Mouse (Mus musculus) hindbrain, embryonic 15.5 days (tissue): ENCODE measurements around the gene Trf. TPM values are rescaled to one million over a fixed set of nuclear protein-coding genes. Genes with fewer than 3 reads are reported as not detected.
A peak's percentile ranks its signal among the peaks of the same experiment; 100 is the strongest.
"Not testable (repeated sequence)": the region's sequence is repeated elsewhere in the genome, so short reads cannot be mapped to it uniquely, and the experiment has no call there.

Experiments used
- ATAC-seq: fragments of 200-750 bp; cut with Nextera tagmentation; 2 replicates; pipeline ENCODE4 v1.8.0; 2017; ENCODE audit warnings: low read depth, moderate number of reproducible peaks, moderate TSS enrichment; ENCODE audit not compliant: low FRiP score
- H3K27ac ChIP-seq: fragments of 300-500 bp; sonication (generic); replicated peaks from 2 replicates; pipeline ENCODE4 v1.5.1; 2015; ENCODE audit warnings: mild to moderate bottlenecking, inconsistent platforms
- H3K27me3 ChIP-seq: fragments of 300-500 bp; sonication (generic); 2 replicates; pipeline ENCODE4 v1.6.1; 2015; ENCODE audit warnings: control low read depth, inconsistent platforms
- H3K36me3 ChIP-seq: fragments of 300-500 bp; sonication (generic); 2 replicates; pipeline ENCODE4 v1.6.1; 2015; ENCODE audit warnings: control low read depth, inconsistent platforms
- H3K4me1 ChIP-seq: fragments of 300-500 bp; sonication (generic); replicated peaks from 2 replicates; pipeline ENCODE4 v1.6.1; 2015; ENCODE audit warnings: control low read depth, inconsistent platforms
- H3K4me2 ChIP-seq: fragments of 300-500 bp; sonication (generic); 2 replicates; pipeline ENCODE4 v1.6.1; 2015; ENCODE audit warnings: moderate library complexity, mild to moderate bottlenecking, inconsistent platforms
- H3K4me3 ChIP-seq: fragments of 300-500 bp; sonication (generic); 2 replicates; pipeline ENCODE4 v1.5.1; 2015; ENCODE audit warnings: mild to moderate bottlenecking, inconsistent platforms
- H3K9ac ChIP-seq: fragments of 300-500 bp; sonication (generic); 2 replicates; pipeline ENCODE4 v1.6.1; 2015; ENCODE audit warnings: inconsistent platforms
- H3K9me3 ChIP-seq: fragments of 300-500 bp; sonication (generic); 2 replicates; pipeline ENCODE4 v1.6.1; 2016; ENCODE audit warnings: control low read depth, inconsistent platforms
- WGBS: fragments of 180-500 bp; shearing (Covaris S2); methylation state at CpG from one replicate; pipeline ENCODE4 v1.1.7; 2015; 5-methylcytosine and 5-hydroxymethylcytosine counted together
- polyA plus RNA-seq: library from polyadenylated mRNA; unstranded; fragments of >200 nt; fragmentation: Nextera tagmentation; extraction: Ambion mirVana; gene quantifications from 2 replicates; pipeline ENCODE4 v1.2.1, GENCODE M21; 2015

The Trf gene
- polyA plus RNA-seq, 1 experiment from 2014 or later, result 40.4 TPM

GRCm38 (mm10) chr9:103180303-103180702 lies 49.9 kb downstream of the Trf start:
- Histone ChIP-seq H3K27ac (0 out of 2 replicates have a peak overlapping the region, but pooled peaks have one; percentile 44), H3K9ac (no peak overlapping the region), H3K4me3 (no peak overlapping the region)

GRCm38 (mm10) chr9:103175692-103176091 lies 54.6 kb downstream of the Trf start:
- 94% methylated on average over 7 of the region's 7 CpGs for WGBS
- Histone ChIP-seq H3K4me2 (no peak overlapping the region), H3K4me3 (no peak overlapping the region), H3K27me3 (no peaks in the 10 kb centered on the region), H3K4me1 (peaks cover 8% of the 10 kb centered on the region), H3K9ac (no peak overlapping the region), H3K27ac (no peak overlapping the region), H3K36me3 (peaks cover 24% of the 10 kb centered on the region), H3K9me3 (no peaks in the 10 kb centered on the region)
- no peak for ATAC-seq

More at GRCm38 (mm10) chr9:103180303-103180702, 49.9 kb downstream of the Trf start:
- Histone ChIP-seq H3K4me1 (peaks cover 13% of the 10 kb centered on the region), H3K9me3 (no peaks in the 10 kb centered on the region), H3K4me2 (peak overlapping the region; percentile 40), H3K27me3 (no peaks in the 10 kb centered on the region), H3K36me3 (peaks cover 27% of the 10 kb centered on the region; the same call in 1 of the 2 replicates)
- peak; percentile 57; the same call in 1 of the 2 replicates for ATAC-seq
- WGBS, result 53% methylated on average over 3 of the region's 3 CpGs

- Histone ChIP-seq H3K4me1 (peaks cover under 1% of the 10 kb centered on the region; the same call in 1 of the 2 replicates), H3K27ac (no peak overlapping the region), H3K4me3 (no peak overlapping the region), H3K27me3 (no peaks in the 10 kb centered on the region), H3K36me3 (peaks cover 24% of the 10 kb centered on the region), H3K9ac (no peak overlapping the region), H3K4me2 (no peak overlapping the region), H3K9me3 (no peaks in the 10 kb centered on the region)
- WGBS, result 56% methylated on average over 6 of the region's 6 CpGs
- no peak for ATAC-seq
These were observed 55.3 kb downstream of the Trf start for GRCm38 (mm10) chr9:103174771-103175519.

GRCm38 (mm10) chr9:103168771-103169170 lies 61.5 kb downstream of the Trf start:
- Histone ChIP-seq H3K4me1 (peaks cover 11% of the 10 kb centered on the region; the same call in 1 of the 2 replicates), H3K27me3 (no peaks in the 10 kb centered on the region), H3K9ac (no peak overlapping the region), H3K4me2 (no peak overlapping the region), H3K36me3 (peaks cover 18% of the 10 kb centered on the region), H3K9me3 (no peaks in the 10 kb centered on the region), H3K27ac (no peak overlapping the region), H3K4me3 (no peak overlapping the region)
- no peak for ATAC-seq
- 59% methylated on average over 7 of the region's 7 CpGs for WGBS

GRCm38 (mm10) chr9:103168046-103168445 lies 62.2 kb downstream of the Trf start:
- peak; percentile 65 for ATAC-seq
- Histone ChIP-seq H3K27ac (no peak overlapping the region), H3K4me3 (no peak overlapping the region), H3K36me3 (peaks cover 21% of the 10 kb centered on the region), H3K9me3 (no peaks in the 10 kb centered on the region), H3K4me2 (no peak overlapping the region), H3K27me3 (no peaks in the 10 kb centered on the region), H3K4me1 (peaks cover 11% of the 10 kb centered on the region; the same call in 1 of the 2 replicates), H3K9ac (no peak overlapping the region)
- 46% methylated on average over 6 of the region's 6 CpGs for WGBS

GRCm38 (mm10) chr9:103163806-103164205 lies 66.4 kb downstream of the Trf start:
- no peak for ATAC-seq
- peaks cover 8% of the 10 kb centered on the region; the same call in 1 of the 2 replicates for H3K4me1 ChIP-seq
- no peaks in the 10 kb centered on the region for H3K9me3 ChIP-seq
- H3K27ac ChIP-seq, result no peak overlapping the region
- H3K27me3 ChIP-seq, result no peaks in the 10 kb centered on the region
- peaks cover 24% of the 10 kb centered on the region for H3K36me3 ChIP-seq
- H3K9ac ChIP-seq, result no peak overlapping the region
- 69% methylated on average over 15 of the region's 15 CpGs for WGBS
- H3K4me3 ChIP-seq, result no peak overlapping the region
- no peak overlapping the region for H3K4me2 ChIP-seq

GRCm38 (mm10) chr9:103155158-103155557 lies 75.1 kb downstream of the Trf start:
- not testable (repeated sequence) for ATAC-seq, H3K4me3 ChIP-seq, H3K27me3 ChIP-seq, H3K9ac ChIP-seq, H3K27ac ChIP-seq, H3K4me2 ChIP-seq, H3K9me3 ChIP-seq
- peaks cover 19% of the 10 kb centered on the region for H3K36me3 ChIP-seq
- peaks cover 19% of the 10 kb centered on the region for H3K4me1 ChIP-seq
- 88% methylated on average over 7 of the region's 7 CpGs for WGBS

- WGBS, result 84% methylated on average over 2 of the region's 2 CpGs
- peaks cover 15% of the 10 kb centered on the region for H3K36me3 ChIP-seq
- peaks cover 19% of the 10 kb centered on the region for H3K4me1 ChIP-seq
- H3K4me2 ChIP-seq, result no peak overlapping the region
- no peak overlapping the region for H3K4me3 ChIP-seq
- H3K9me3 ChIP-seq, result no peaks in the 10 kb centered on the region
- no peak for ATAC-seq
- H3K27me3 ChIP-seq, result no peaks in the 10 kb centered on the region
- no peak overlapping the region for H3K27ac ChIP-seq
- no peak overlapping the region for H3K9ac ChIP-seq
These were observed 75.7 kb downstream of the Trf start for GRCm38 (mm10) chr9:103154568-103154967.

Other genes with a start within 250 kb of the Trf start
- gene Slco2a1, start 241.7 kb downstream of the Trf start, polyA plus RNA-seq, result 2.7 and 3.3 TPM in 2 replicates
- 111 and 126 TPM in 2 replicates for gene Rab6b, start 118.7 kb downstream of the Trf start, polyA plus RNA-seq
- 57.5 and 61.2 TPM in 2 replicates for gene Srprb, start 28.3 kb downstream of the Trf start, polyA plus RNA-seq
- gene Gm20425, start 137 bp downstream of the Trf start, polyA plus RNA-seq, result 0.14 TPM in 1 of 2 replicates, not detected in the other
- 1.1 and 1.3 TPM in 2 replicates for gene 1300017J02Rik, start 74.6 kb upstream of the Trf start, polyA plus RNA-seq
- 19.7 and 20.9 TPM in 2 replicates for gene Topbp1, start 74.8 kb upstream of the Trf start, polyA plus RNA-seq
- gene Cdv3, start 135.4 kb upstream of the Trf start, polyA plus RNA-seq, result 85.6 and 85.9 TPM in 2 replicates
- 4.4 and 6.2 TPM in 2 replicates for gene Bfsp2, start 250.0 kb upstream of the Trf start, polyA plus RNA-seq